Mouse (Mus musculus): ENCODE results near the gene Fgd3. TPM values are rescaled to one million over a fixed set of nuclear protein-coding genes. Genes with fewer than 3 reads are reported as not detected.

Fgd3 gene
- 10 to 100 TPM in 1 of 4 experiments, 1 to 10 TPM in 3; 8.8 to 10.1 (median 8.9) TPM for total RNA-seq (2022)

- DNase-seq (ENCODE audit: low spot score in 2 of 2): peak in 1 of 2 experiments; percentile 51
Observed at GRCm38 (mm10) chr13:49320040-49320439, at the start of gene Fgd3. Gene Fgd3, minus strand, starts transcription at chr13:49320311.

- no peak for DNase-seq (ENCODE audit: low spot score in 2 of 2)
Observed at GRCm38 (mm10) chr13:49369404-49369803, 49.3 kb upstream of the Fgd3 start.

DNA sequence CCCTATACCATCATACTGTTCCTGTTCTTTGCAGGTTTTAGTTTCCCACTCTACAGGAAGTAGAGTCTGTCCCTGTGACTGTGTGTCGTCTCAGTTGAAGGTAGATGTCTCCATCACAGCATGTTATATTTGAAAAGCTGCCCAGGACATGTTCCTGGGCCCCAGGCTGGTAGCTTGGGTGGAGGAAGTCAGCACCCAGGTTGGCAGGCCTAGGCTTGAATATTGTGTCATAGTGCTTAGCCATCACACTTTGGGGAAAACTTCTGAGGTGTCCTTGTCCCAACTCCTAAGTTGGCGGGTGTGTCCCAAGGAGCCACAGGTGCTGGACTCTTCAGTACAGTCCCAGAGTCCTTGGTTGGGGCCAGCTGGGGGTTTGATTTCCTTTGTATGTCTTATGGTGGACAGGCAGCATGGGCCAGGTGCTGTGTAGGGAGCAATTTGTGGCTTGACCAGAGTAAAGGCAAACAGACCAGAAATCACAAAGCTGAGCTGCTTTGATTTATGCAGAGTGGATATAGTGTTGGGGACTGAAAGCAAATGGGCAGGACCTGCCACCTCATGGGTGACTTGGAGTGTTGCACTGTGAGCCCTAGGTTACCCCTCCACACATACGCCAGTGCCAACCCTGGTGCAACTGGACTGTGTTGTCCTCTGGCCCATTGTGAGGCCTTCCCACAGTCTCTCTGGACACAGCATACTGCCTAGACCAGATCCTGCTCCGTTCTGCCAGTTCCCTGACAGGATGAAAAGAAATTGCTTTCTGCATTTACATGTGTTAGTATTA is 47.7 kb upstream of the Fgd3 start:
- DNase-seq (ENCODE audit: low spot score in 2 of 2): no peak

- no peak for DNase-seq (ENCODE audit: low spot score in 2 of 2)
Observed at GRCm38 (mm10) chr13:49364716-49365115, 44.6 kb upstream of the Fgd3 start.

- DNase-seq (ENCODE audit: low spot score in 2 of 2): no peak
Observed at GRCm38 (mm10) chr13:49362804-49363203, 42.7 kb upstream of the Fgd3 start.

DNA sequence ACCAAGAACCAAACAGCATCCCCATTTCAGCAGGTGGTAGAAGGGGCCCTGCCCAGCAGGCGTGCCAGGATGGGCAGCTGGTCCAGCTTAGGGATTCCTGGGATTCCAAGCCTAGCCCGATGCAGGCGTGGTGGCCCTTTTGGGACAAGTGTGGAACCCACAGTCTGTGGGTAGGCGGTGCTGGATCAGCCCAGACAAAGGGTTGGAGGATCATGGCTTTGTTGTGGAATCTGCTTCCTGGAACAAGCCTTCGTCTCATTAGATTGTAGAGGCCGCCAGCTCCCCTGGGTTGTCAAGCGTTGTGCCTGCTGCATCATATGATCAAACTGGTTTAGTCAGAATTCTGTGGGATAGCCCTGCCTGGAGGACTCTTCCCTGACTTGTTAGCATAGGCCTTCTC is 42.3 kb upstream of the Fgd3 start:
- DNase-seq (ENCODE audit: low spot score in 2 of 2): no peak

DNA sequence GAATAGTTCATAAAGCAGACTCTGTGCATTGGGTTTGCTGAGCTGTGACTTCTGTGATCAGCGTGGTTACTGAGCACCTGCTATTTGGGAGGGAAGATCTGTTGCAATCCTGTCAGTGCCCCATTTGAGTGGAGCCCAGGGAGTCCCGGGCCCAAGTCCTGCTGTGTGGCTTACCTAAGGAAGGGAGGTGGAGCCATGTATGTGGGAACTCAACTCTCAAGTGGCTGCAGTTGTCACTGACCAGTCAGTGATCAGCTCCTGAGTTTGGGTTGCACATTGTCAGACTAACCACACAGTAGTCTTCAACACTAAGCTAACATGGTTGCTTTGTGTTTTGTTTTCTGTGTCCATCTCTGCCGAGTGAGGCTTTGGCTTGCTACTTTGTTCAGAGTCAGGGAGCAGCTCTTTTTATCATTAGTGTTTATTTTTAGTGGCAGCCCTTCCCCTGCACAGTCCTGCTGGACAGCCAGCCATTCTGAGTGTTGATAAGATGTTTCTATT is 40.8 kb upstream of the Fgd3 start:
- DNase-seq (ENCODE audit: low spot score in 2 of 2): no peak

GRCm38 (mm10) chr13:49358184-49358583 is 38.1 kb upstream of the Fgd3 start:
- no peak for DNase-seq (ENCODE audit: low spot score in 2 of 2)

GRCm38 (mm10) chr13:49357367-49358026 is 37.4 kb upstream of the Fgd3 start:
- DNase-seq (ENCODE audit: low spot score in 2 of 2): no peak

DNA sequence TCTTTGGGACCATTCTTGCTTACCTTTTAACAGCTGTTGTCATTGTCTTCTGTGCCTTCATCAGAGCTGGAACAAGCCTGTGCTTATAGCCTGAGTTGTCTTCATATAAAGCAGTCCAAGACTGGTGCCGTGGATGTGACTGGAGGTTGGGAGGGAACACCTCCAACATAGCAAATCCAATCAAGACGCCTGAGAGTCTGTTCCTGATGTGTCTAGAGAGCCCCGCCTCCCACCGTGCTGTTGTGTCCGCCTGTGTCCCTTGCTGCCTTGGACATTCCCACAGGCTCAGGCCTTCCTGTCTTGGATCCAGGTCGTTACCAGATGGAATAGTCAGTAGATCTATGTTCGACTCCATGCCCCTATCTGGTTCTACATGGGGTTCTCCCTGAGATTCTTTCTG is 36.0 kb upstream of the Fgd3 start:
- no peak for DNase-seq (ENCODE audit: low spot score in 2 of 2)

DNA sequence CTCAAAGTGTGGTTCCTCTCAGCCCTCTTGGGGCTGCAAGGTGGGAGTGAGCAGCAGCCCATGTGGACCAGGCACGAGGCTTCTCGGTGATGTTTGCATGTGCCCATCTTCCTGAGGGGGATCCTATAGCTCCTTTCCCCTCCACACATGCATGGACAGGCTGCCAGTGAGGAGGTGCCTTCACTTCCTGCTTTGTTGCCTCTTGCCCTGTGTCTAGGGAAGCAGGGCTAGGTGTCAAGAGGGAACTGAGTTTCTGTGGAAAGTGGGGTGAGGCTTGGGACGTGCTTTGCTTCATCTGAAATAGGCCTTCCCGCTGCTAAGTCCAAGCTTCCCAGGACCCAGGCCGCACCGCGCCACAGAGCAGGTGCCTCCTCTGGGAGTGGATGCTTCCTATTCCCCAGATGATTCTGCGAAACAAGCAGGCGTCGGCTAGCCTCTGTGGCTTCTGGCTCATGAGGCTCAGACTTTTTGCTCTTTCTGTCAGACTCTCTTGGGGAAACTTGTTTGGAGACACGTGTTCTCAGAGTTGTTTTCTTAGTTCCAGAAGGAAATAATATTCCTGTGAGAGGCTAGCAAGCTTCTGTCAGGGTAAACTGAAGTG is 35.5 kb upstream of the Fgd3 start:
- DNase-seq (ENCODE audit: low spot score in 2 of 2): no peak

GRCm38 (mm10) chr13:49353991-49354507 is 33.9 kb upstream of the Fgd3 start:
- no peak for DNase-seq (ENCODE audit: low spot score in 2 of 2)

DNA sequence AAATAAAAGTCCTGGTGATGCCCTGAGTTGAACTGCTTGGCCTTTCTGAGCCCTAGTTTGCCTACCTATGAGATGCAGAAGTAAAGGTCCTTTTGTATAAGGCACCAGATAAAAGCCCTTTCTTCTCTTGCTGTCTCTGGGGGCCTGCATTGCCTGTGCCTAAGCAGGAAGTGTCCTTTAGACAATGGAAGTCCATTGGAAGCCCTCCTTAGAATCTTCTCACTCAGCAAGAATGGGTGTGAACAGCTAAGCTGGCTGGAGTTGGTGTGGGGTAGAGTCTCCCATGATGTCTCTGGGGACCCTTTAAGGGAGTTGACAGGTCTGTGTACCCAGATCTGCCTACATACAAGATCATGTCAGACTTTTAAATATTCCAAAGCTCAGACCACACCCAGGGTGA is 33.3 kb upstream of the Fgd3 start:
- no peak for DNase-seq (ENCODE audit: low spot score in 2 of 2)

DNA sequence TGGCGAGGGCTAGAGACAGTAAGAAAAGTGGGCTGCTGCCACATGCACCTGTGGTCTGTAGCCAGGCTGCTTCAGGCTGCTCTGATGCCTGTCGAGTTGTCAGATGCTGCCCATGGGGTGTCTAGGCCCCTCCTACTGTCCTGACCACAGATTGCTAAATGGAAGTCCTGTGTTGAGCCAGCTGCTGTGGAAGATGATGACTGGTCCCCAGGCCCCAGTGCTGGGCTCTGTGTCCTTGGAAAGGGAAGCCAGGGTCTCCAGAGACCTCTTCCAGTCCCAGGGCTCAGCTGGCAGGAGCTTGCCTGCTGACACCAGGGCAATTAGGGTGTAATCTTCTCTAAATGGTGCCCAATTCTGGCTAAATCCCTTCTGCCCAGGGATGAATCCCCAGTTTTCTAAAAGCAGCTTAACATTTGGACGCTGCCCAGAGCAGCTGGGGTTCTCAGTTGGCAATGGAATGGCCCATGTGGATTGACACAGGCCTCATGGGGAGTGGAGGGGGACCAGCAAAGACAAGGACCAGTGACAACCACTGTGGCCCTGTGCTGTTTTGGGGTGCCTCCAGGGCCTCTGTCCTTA is 32.6 kb upstream of the Fgd3 start:
- DNase-seq (ENCODE audit: low spot score in 2 of 2): no peak

GRCm38 (mm10) chr13:49349836-49350505 is 29.9 kb upstream of the Fgd3 start:
- no peak for DNase-seq (ENCODE audit: low spot score in 2 of 2)

GRCm38 (mm10) chr13:49349335-49349734 is 29.2 kb upstream of the Fgd3 start:
- DNase-seq (ENCODE audit: low spot score in 2 of 2): no peak

DNA sequence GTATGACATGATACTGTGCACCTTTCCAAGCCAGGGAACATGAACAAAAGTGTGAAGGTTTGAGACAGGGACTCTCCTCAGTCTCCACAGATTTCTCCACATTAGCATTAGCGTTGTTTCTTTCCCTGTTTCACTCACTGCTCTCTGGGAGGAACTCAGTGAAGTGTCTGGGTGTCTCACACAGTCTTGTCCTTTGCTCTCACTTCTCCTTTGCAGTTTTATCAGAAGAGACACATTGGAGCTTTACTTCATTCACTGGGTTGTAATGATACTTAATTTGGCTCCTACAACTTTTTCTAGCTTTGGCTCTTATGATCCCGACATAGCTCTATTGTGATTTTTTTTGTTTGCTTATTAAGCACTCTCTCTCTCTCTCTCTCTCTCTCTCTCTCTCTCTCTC is 28.4 kb upstream of the Fgd3 start:
- no peak for DNase-seq (ENCODE audit: low spot score in 2 of 2)

DNA sequence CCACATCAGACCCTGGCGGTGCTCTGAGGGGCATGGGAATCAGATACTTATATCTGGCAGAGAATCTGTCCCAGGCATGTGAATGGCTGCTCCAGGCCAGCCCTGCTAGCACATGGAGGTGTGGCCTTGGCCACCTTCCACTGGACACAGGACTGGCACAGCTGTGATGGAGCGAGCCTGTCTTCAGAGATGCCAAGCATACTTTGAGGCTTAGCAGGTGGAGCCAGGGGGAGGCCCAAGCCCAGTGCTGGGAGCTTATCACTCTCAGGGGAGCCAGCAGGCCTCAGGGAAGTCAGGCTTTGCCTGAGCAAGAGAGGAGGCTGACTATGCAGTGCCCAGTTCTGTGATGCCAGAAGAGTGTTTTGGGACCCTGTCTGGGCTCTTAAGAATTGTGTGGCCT is 25.4 kb upstream of the Fgd3 start:
- no peak for DNase-seq (ENCODE audit: low spot score in 2 of 2)

DNA sequence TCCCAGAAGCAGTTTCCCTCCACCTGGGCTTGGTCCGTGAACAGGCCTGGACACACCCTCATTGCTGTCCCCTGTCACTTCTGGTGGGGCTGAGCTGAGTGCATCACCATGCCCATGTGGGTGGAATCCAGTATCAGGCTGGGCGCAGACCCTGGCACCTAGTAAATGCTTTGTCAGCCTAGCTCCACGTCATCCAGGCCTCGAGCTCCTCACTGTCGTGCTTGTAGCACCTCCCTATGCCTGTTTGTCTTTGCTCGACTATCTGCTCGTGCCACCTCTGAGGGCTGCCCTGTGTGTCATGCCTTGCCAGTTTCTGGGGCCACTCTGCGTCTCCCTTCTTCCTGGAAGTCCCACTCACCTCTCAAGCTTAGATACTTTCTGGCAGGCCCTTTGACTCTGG is 24.5 kb upstream of the Fgd3 start:
- DNase-seq (ENCODE audit: low spot score in 2 of 2): no peak

DNA sequence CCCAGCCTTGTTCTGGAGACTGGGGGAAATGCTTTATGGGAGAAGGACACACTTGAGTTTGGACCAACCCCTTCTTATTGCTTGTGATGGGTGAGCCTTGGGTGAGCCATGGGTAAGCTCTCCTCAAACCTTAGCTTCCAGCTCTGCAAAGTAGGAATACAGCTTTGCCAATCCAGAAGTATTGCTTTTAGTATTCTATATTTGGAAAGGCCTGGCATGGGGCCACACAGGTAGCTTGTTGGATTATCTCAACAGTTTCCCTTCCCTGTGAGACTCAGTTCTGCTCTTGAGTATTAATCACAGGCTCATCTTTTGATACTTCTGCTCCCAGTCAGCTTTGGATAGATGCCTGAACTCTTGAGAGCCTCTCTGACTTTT is 22.6 kb upstream of the Fgd3 start:
- DNase-seq (ENCODE audit: low spot score in 2 of 2): no peak

Data from left cerebral cortex, adult 8-10 months (tissue).